In the genomic region with DNA sequence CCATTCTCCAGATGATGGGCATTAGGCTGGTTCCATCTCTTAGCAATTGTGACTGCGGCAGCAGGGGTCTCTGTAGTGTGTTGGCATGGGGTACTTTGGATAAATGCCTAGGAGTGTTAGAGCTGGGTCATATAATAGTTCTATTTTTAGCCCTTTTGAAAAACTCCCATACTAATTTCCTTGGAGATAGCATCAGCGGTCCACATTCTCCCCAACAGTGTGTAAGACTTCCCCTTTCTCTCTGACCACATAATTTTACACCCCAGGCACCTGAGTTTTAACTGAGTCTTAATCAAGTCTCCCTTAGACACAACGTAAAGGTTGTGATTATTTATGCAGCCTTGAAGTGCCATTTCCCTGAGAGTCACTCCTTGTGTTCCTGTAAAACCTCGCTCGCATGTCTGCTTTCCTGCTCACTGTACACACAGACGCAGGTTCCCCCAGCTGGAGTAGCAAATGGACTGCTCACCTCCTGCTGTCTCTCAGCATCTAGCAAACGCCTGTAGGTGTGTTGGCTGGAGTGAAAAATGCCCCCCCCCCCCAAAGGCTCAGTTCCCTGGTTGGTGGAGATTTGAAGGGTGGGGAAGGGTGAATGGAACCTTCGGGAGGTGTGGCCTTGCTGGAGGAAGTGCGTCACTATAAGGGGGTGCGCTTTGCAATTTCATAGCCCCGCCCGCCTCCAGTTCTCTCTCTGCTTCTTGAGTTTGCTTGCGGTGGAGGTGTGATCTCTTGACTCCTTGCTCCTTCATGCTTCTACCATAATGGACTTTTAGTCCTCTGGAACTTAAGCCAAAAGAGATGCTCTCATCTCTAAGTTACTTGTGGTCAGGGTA, we compare ENCODE assay signal across 9 mouse cellular contexts.
DNase-seq lines count a peak whose midpoint lies in the region; ATAC-seq lines count a peak whose summit lies in the region.
"Had no signal": no experiment of that assay in that cellular context is flagged by ENCODE, and none has a peak within 500 bp of the region (broad histone marks: within the 10 kb centered on the region; RNA-seq: fewer than 3 reads in every experiment).

No protein-coding gene starts in this region.

- peak overlapping the region; percentile 50; the same call in 1 of the 2 replicates for H3K27ac ChIP-seq in hindbrain, embryonic 10.5 days
- no peak overlapping the region for H3K27ac ChIP-seq in hindbrain, embryonic 11.5 days (ENCODE audit: low read depth, low read length)
- H3K27ac ChIP-seq in neural tube, embryonic 15.5 days (replicated peaks) = peak overlapping the region; percentile 29; the same call in 1 of the 2 replicates
- H3K27ac ChIP-seq: embryonic facial prominence, embryonic 12.5 days had no signal

- no peaks in the 10 kb centered on the region for H3K36me3 ChIP-seq in hindbrain, embryonic 10.5 days
- H3K36me3 ChIP-seq in hindbrain, embryonic 11.5 days (ENCODE audit: control insufficient read depth, insufficient read depth, low read length) = no peaks in the 10 kb centered on the region
- H3K36me3 ChIP-seq in neural tube, embryonic 15.5 days = no peaks in the 10 kb centered on the region
- H3K36me3 ChIP-seq: embryonic facial prominence, embryonic 12.5 days had no signal

- H3K4me2 ChIP-seq in hindbrain, embryonic 11.5 days (replicated peaks; ENCODE audit: low read depth, low read length) = no peak overlapping the region
- peak overlapping the region; percentile 4 for H3K4me2 ChIP-seq in neural tube, embryonic 15.5 days
- H3K4me2 ChIP-seq: embryonic facial prominence, embryonic 12.5 days had no signal

- 86% methylated on average over 13 of the region's 13 CpGs for WGBS in hindbrain, embryonic 10.5 days
- WGBS in hindbrain, embryonic 11.5 days = 83% methylated on average over 13 of the region's 13 CpGs
- 66% methylated on average over 13 of the region's 13 CpGs for WGBS in neural tube, embryonic 15.5 days

- H3K4me1 ChIP-seq in hindbrain, embryonic 10.5 days (replicated peaks) = peaks cover 20% of the 10 kb centered on the region
- no peaks in the 10 kb centered on the region for H3K4me1 ChIP-seq in hindbrain, embryonic 11.5 days (replicated peaks; ENCODE audit: control insufficient read depth, insufficient read depth, low read length)
- peaks cover 20% of the 10 kb centered on the region for H3K4me1 ChIP-seq in neural tube, embryonic 15.5 days

- H3K27me3 ChIP-seq in hindbrain, embryonic 10.5 days (ENCODE audit: insufficient read depth, poor library complexity, severe bottlenecking) = no peaks in the 10 kb centered on the region
- H3K27me3 ChIP-seq in hindbrain, embryonic 11.5 days (ENCODE audit: control insufficient read depth, insufficient read depth, low read length) = no peaks in the 10 kb centered on the region
- H3K27me3 ChIP-seq in neural tube, embryonic 15.5 days (replicated peaks) = no peaks in the 10 kb centered on the region
- H3K27me3 ChIP-seq: embryonic facial prominence, embryonic 12.5 days had no signal

- ATAC-seq in hindbrain, embryonic 11.5 days (ENCODE audit: low FRiP score) = no peak
- peak; percentile 96 for ATAC-seq in CD4-positive, CD25-positive, alpha-beta regulatory T cell, adult 4 months
- ATAC-seq in inflammation-experienced regulatory T-cells, adult 6 months = peak; percentile 97
- no peak for ATAC-seq in neural tube, embryonic 15.5 days (ENCODE audit: low FRiP score)

- H3K4me3 ChIP-seq in hindbrain, embryonic 10.5 days = no peak overlapping the region
- H3K4me3 ChIP-seq in hindbrain, embryonic 11.5 days (ENCODE audit: low read depth, low read length) = no peak overlapping the region
- no peak overlapping the region for H3K4me3 ChIP-seq in neural tube, embryonic 15.5 days (replicated peaks)
- H3K4me3 ChIP-seq: embryonic facial prominence, embryonic 12.5 days had no signal

- no peaks in the 10 kb centered on the region for H3K9me3 ChIP-seq in hindbrain, embryonic 10.5 days
- H3K9me3 ChIP-seq in hindbrain, embryonic 11.5 days (ENCODE audit: control insufficient read depth, low read length) = no peaks in the 10 kb centered on the region
- H3K9me3 ChIP-seq in neural tube, embryonic 15.5 days (replicated peaks) = no peaks in the 10 kb centered on the region
- H3K9me3 ChIP-seq: embryonic facial prominence, embryonic 12.5 days had no signal

- no peak overlapping the region for H3K9ac ChIP-seq in hindbrain, embryonic 11.5 days (ENCODE audit: low read depth, low read length)
- no peak overlapping the region for H3K9ac ChIP-seq in neural tube, embryonic 15.5 days (replicated peaks)
- H3K9ac ChIP-seq: embryonic facial prominence, embryonic 12.5 days had no signal

- no peak for DNase-seq in hindbrain, embryonic 10.5 days (ENCODE audit: low spot score)
- no peak for DNase-seq in hindbrain, embryonic 11.5 days (ENCODE audit: low spot score)
- peak; percentile 97 for DNase-seq in brain, adult 2 months (ENCODE audit: low read depth, low spot score)
- DNase-seq in frontal cortex, postnatal 10 days (ENCODE audit: low spot score in 2 of 2) = no peak
- no peak for DNase-seq in ovary, postnatal 10 days (ENCODE audit: low spot score)

Comparison
In these comparisons a context has a peak if more than half of its experiments do, and no peak if none do; other contexts are left out.
1. ATAC-seq: peak in CD4-positive, CD25-positive, alpha-beta regulatory T cell, adult 4 months (single experiment) and inflammation-experienced regulatory T-cells, adult 6 months (single experiment); none in hindbrain, embryonic 11.5 days (single experiment) and neural tube, embryonic 15.5 days (single experiment).